Mouse (Mus musculus) lung, postnatal 0 days (tissue): ENCODE data around the gene Tsc2. TPM values are rescaled to one million over a fixed set of nuclear protein-coding genes. Genes with fewer than 3 reads are reported as not detected.
"Not testable (repeated sequence)": the region's sequence is repeated elsewhere in the genome, so short reads cannot be mapped to it uniquely, and the experiment has no call there.

Experiments
- ATAC-seq: fragments of 200-750 bp; cut with Nextera tagmentation; 2 replicates; pipeline ENCODE4 v1.8.0; 2017; ENCODE audit warnings: moderate library complexity
- DNase-seq: peaks from one replicate; pipeline ENCODE4 v3.0.0-alpha.2; 2016; ENCODE audit warnings: low spot score
- H3K27ac ChIP-seq: fragments of 300-500 bp; sonication (generic); 2 replicates; pipeline ENCODE4 v1.5.1; 2014; ENCODE audit warnings: antibody characterized with exemption, mild to moderate bottlenecking, low read length, mixed read lengths
- H3K27me3 ChIP-seq: fragments of 300-500 bp; sonication (generic); replicated peaks from 2 replicates; pipeline ENCODE4 v1.6.1; 2014; ENCODE audit warnings: low read length, mixed read lengths; ENCODE audit not compliant: insufficient read depth
- H3K36me3 ChIP-seq: fragments of 300-500 bp; sonication (generic); 2 replicates; pipeline ENCODE4 v1.6.1; 2014; ENCODE audit warnings: low read length, mixed read lengths; ENCODE audit not compliant: insufficient read depth
- H3K4me1 ChIP-seq: fragments of 300-500 bp; sonication (generic); 2 replicates; pipeline ENCODE4 v1.6.1; 2014; ENCODE audit warnings: antibody characterized with exemption, low read depth, low read length, mixed read lengths; ENCODE audit not compliant: insufficient read depth
- H3K4me2 ChIP-seq: fragments of 300-500 bp; sonication (generic); replicated peaks from 2 replicates; pipeline ENCODE4 v1.6.1; 2014; ENCODE audit warnings: low read depth, mild to moderate bottlenecking, low read length, moderate library complexity, mixed read lengths
- H3K4me3 ChIP-seq: fragments of 300-500 bp; sonication (generic); 2 replicates; pipeline ENCODE4 v1.5.1; 2014; ENCODE audit warnings: low read depth, low read length
- H3K9ac ChIP-seq: fragments of 300-500 bp; sonication (generic); replicated peaks from 2 replicates; pipeline ENCODE4 v1.6.1; 2014; ENCODE audit warnings: low read depth, mild to moderate bottlenecking
- H3K9me3 ChIP-seq: fragments of 300-500 bp; sonication (generic); 2 replicates; pipeline ENCODE4 v1.6.1; 2016; ENCODE audit warnings: low read length, mixed read lengths
- CTCF ChIP-seq: IDR thresholded peaks from 2 replicates; pipeline ENCODE4 v1.5.1; 2016; ENCODE audit warnings: antibody characterized with exemption, mild to moderate bottlenecking
- EP300 ChIP-seq: IDR thresholded peaks from 2 replicates; pipeline ENCODE4 v1.6.1; 2016; ENCODE audit warnings: antibody characterized with exemption, mild to moderate bottlenecking, control low read depth
- WGBS: fragments of 180-500 bp; shearing (Covaris S2); extraction: QIAGEN DNeasy Blood & Tissue Kit; methylation state at CpG from one replicate; pipeline ENCODE4 v1.1.7; 2014; 5-methylcytosine and 5-hydroxymethylcytosine counted together
- polyA plus RNA-seq: library from polyadenylated mRNA; unstranded; fragments of >200 nt; fragmentation: Nextera tagmentation; extraction: Ambion mirVana; gene quantifications from 2 replicates; pipeline ENCODE4 v1.2.1, GENCODE M21; 2015

The Tsc2 gene
- polyA plus RNA-seq, 1 experiment from 2014 or later, result 31.7 TPM

GRCm38 (mm10) chr17:24671346-24671745 is 38.9 kb upstream of the Tsc2 start:
- WGBS, result 54% methylated on average over 5 of the region's 5 CpGs
- DNase-seq (no peak), ATAC-seq (no peak)
- peak overlapping the region; percentile 80; the same call in 1 of the 2 replicates for H3K4me2 ChIP-seq
- H3K9me3 ChIP-seq, result no peaks in the 10 kb centered on the region
- no peak overlapping the region for H3K4me3 ChIP-seq
- no peaks in the 10 kb centered on the region for H3K27me3 ChIP-seq
- no peaks in the 10 kb centered on the region for H3K36me3 ChIP-seq
- H3K27ac ChIP-seq, result no peak overlapping the region
- H3K9ac ChIP-seq, result no peak overlapping the region
- H3K4me1 ChIP-seq, result peaks cover 17% of the 10 kb centered on the region; the same call in 1 of the 2 replicates
- no peak for TF ChIP-seq CTCF
- no peak for TF ChIP-seq EP300

- Histone ChIP-seq H3K27me3 (no peaks in the 10 kb centered on the region), H3K4me2 (peak overlapping the region; percentile 80), H3K9me3 (no peaks in the 10 kb centered on the region), H3K4me1 (peaks cover 17% of the 10 kb centered on the region; the same call in 1 of the 2 replicates), H3K4me3 (peak overlapping the region; percentile 78), H3K27ac (peak overlapping the region; percentile 73), H3K36me3 (no peaks in the 10 kb centered on the region), H3K9ac (peak overlapping the region; percentile 87)
- ATAC-seq (no peak), DNase-seq (no peak)
- TF ChIP-seq EP300, result no peak
- no peak for TF ChIP-seq CTCF
- WGBS, result 1% methylated on average over 8 of the region's 8 CpGs
Measured at GRCm38 (mm10) chr17:24670246-24670844, 37.9 kb upstream of the Tsc2 start.

GRCm38 (mm10) chr17:24669545-24670245 is 37.3 kb upstream of the Tsc2 start, which contains the start of gene Zfp598:
Gene Zfp598, plus strand, starts transcription at chr17:24669687.
- 3% methylated on average over 71 of the region's 80 CpGs for WGBS
- Histone ChIP-seq H3K36me3 (no peaks in the 10 kb centered on the region), H3K27ac (peak within 1 kb of the TSS; percentile 73), H3K4me3 (peak within 1 kb of the TSS; percentile 78), H3K9me3 (no peaks in the 10 kb centered on the region), H3K4me2 (peak within 1 kb of the TSS; percentile 80), H3K9ac (peak within 1 kb of the TSS; percentile 87), H3K4me1 (peaks cover 17% of the 10 kb centered on the region; the same call in 1 of the 2 replicates), H3K27me3 (no peaks in the 10 kb centered on the region)
- TF ChIP-seq EP300 (no peak), CTCF (peak; percentile 40)
- DNase-seq (peak; percentile 97), ATAC-seq (peak; percentile 98)

DNA sequence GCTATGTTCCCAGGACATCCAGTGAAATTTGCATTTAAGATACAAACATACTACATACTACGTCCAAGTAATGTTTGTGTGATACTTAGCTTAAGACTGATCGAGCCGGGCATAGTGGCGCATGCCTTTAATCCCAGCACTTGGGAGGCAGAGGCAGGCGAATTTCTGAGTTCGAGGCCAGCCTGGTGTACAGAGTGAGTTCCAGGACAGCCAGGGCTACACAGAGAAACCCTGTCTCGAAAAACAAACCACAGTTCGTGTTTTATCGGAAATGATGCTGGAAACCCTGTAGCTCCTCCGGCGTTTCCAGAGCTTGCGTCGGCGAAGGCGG is 36.7 kb upstream of the Tsc2 start:
- 7% methylated on average over 15 of the region's 15 CpGs for WGBS
- not testable (repeated sequence) for H3K27me3 ChIP-seq, H3K36me3 ChIP-seq, H3K9me3 ChIP-seq, DNase-seq, ATAC-seq
- H3K4me3 ChIP-seq, result peak overlapping the region; percentile 78
- H3K9ac ChIP-seq, result 0 out of 2 replicates have a peak overlapping the region, but pooled peaks have one; percentile 8
- H3K4me2 ChIP-seq, result peak overlapping the region; percentile 80
- H3K27ac ChIP-seq, result peak overlapping the region; percentile 64
- peaks cover 17% of the 10 kb centered on the region; the same call in 1 of the 2 replicates for H3K4me1 ChIP-seq

- TF ChIP-seq EP300 (no peak), CTCF (peak; percentile 88)
Measured at GRCm38 (mm10) chr17:24667416-24667815, 35.0 kb upstream of the Tsc2 start.

DNA sequence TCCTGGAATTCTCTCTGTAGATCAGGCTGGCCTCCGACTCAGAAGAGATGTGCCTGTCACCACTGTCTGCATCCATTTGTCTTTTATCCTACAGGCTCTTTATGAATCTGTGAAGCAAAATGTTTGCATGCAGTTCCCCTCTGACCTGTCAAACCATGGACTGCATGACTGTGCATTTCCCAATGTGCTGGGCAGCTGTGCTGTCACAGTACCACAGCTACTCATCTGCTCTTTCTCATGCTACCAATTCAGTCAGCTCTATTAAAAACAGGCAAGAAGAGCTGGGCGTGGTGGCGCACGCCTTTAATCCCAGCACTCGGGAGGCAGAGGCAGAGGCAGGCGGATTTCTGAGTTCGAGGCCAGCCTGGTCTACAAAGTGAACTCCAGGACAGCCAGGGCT is 34.6 kb upstream of the Tsc2 start:
- not testable (repeated sequence) for H3K36me3 ChIP-seq, H3K4me2 ChIP-seq, H3K27me3 ChIP-seq, H3K9me3 ChIP-seq, ATAC-seq, DNase-seq, H3K4me3 ChIP-seq, H3K27ac ChIP-seq, H3K9ac ChIP-seq
- H3K4me1 ChIP-seq, result peaks cover 17% of the 10 kb centered on the region; the same call in 1 of the 2 replicates
- 66% methylated on average over 7 of the region's 7 CpGs for WGBS

More at GRCm38 (mm10) chr17:24667416-24667815, 35.0 kb upstream of the Tsc2 start:
- H3K27me3 ChIP-seq, result no peaks in the 10 kb centered on the region
- no peak overlapping the region for H3K4me2 ChIP-seq
- no peak overlapping the region for H3K27ac ChIP-seq
- H3K4me1 ChIP-seq, result peaks cover 17% of the 10 kb centered on the region; the same call in 1 of the 2 replicates
- peak; percentile 39 for ATAC-seq
- H3K9me3 ChIP-seq, result no peaks in the 10 kb centered on the region
- H3K36me3 ChIP-seq, result no peaks in the 10 kb centered on the region
- no peak overlapping the region for H3K9ac ChIP-seq
- peak; percentile 93 for DNase-seq
- WGBS, result 23% methylated on average over 6 of the region's 6 CpGs
- H3K4me3 ChIP-seq, result no peak overlapping the region
